Mouse (Mus musculus) heart, postnatal 0 days (tissue): Measurements from ENCODE around the gene Shroom3.

Experiments used
- CTCF ChIP-seq: IDR thresholded peaks from 2 replicates; pipeline ENCODE4 v1.5.1; 2016; ENCODE audit warnings: antibody characterized with exemption, control low read depth, low read depth
- EP300 ChIP-seq: IDR thresholded peaks from 2 replicates; pipeline ENCODE4 v1.6.1; 2016; ENCODE audit warnings: antibody characterized with exemption, low read depth

DNA sequence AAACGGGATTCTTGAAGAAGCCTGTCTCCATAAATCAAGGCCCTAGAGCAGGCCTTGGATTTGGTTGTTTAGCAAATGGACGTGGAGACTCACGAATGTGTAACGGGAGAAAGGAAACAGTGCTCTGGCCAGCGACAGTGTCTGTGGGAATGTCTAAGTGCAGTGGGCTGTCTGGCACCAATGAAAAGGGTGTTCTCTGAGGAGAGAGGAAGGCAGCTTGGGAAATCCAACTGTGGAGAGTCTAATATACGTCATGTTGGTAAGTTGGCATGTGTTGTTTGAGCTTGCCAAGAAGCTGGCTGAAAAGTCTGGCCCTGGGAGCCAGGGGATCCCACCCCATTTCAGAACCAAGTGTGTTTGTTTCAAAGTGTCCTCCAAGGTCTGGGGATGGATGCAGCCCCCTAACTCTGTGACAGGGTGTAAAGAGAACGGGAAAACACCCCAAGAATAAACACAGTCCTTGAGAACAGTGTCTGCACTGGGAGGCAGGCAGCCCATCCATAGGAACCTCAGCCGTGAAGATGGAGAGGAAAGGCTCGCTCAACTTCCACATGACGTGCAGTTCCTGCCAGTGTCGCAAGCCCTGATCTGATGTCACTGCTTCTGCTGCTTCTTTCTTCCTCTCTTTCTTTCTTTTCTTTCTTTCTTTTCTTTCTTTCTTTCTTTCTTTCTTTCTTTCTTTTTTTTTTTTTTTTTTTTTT, 134.0 kb downstream of the Shroom3 start:
- TF ChIP-seq CTCF (no peak), EP300 (no peak)
